13 mouse cellular contexts compared by ENCODE assay signal in genomic region chr15:82207504-82208219, GRCm38 (mm10). TPM values are rescaled to one million over a fixed set of nuclear protein-coding genes. Genes with fewer than 3 reads are reported as not detected.
A peak's percentile ranks its signal among the peaks of the same experiment; 100 is the strongest.
DNase-seq lines count a peak whose midpoint lies in the region; ATAC-seq and TF ChIP-seq lines count a peak whose summit lies in the region.
"Had no signal": no experiment of that assay in that cellular context is flagged by ENCODE, and none has a peak within 500 bp of the region (broad histone marks: within the 10 kb centered on the region; RNA-seq: fewer than 3 reads in every experiment).

No protein-coding gene starts in this region.

- in situ Hi-C loops in CH12.LX (cut with MboI; ENCODE audit: low pct_ligation_motif_present, low pct_unique_long_range_greater_than_20kb, low sequenced_read_pairs): no loop called here

- H3K79me2 ChIP-seq in CH12.LX (replicated peaks; ENCODE audit: control insufficient read depth, extremely low read depth, insufficient read depth, poor library complexity, severe bottlenecking): peaks cover 49% of the 10 kb centered on the region

- H3K4me2 ChIP-seq in heart, embryonic 11.5 days: peak overlapping the region; percentile 46
- H3K4me2 ChIP-seq in CH12.LX (ENCODE audit: insufficient read depth, low read depth, poor library complexity, severe bottlenecking): no peak overlapping the region
- 0 out of 2 replicates have a peak overlapping the region, but pooled peaks have one; percentile 11 for H3K4me2 ChIP-seq in midbrain, embryonic 12.5 days (replicated peaks)

- DNase-seq in heart, postnatal 36 days: no peak
- no peak for DNase-seq in CH12.LX (ENCODE audit: extremely low read depth)
- peak; percentile 20 to 36 for DNase-seq in cerebellum, postnatal 36 days
- DNase-seq in adrenal gland, adult 8-10 months: no peak
- DNase-seq in urinary bladder, postnatal 10 days (ENCODE audit: low spot score): no peak

- TF ChIP-seq CTCF in CH12.LX (conservative IDR thresholded peaks at IDR 0.05 in 1 of 2, IDR thresholded peaks at IDR 0.05 in 1 of 2; ENCODE audit: low read depth in 2 of 2, low read length in 2 of 2): no peak

- TF ChIP-seq RAD21 in CH12.LX (IDR thresholded peaks at IDR 0.05; ENCODE audit: low read depth, low read length): no peak

- H3K9me3 ChIP-seq in heart, embryonic 11.5 days (replicated peaks; ENCODE audit: control insufficient read depth, low read length): no peaks in the 10 kb centered on the region
- peaks cover 9% of the 10 kb centered on the region for H3K9me3 ChIP-seq in CH12.LX (replicated peaks; ENCODE audit: low read length)
- H3K9me3 ChIP-seq in midbrain, embryonic 12.5 days: no peaks in the 10 kb centered on the region
- H3K9me3 ChIP-seq: megakaryocyte, embryonic 14.5 days had no signal

- no peak for TF ChIP-seq POLR2A in CH12.LX (IDR thresholded peaks at IDR 0.05; ENCODE audit: low read depth, low read length)

- no peak for ATAC-seq in heart, embryonic 11.5 days (replicated peaks; ENCODE audit: insufficient number of reproducible peaks, low FRiP score, low TSS enrichment)
- ATAC-seq in midbrain, embryonic 12.5 days (ENCODE audit: low FRiP score, low read depth): no peak
- ATAC-seq in frontal cortex, adult (ENCODE audit: low TSS enrichment): no peak
- ATAC-seq: CD4-positive, CD25-positive, alpha-beta regulatory T cell, adult 4 months had no signal

- dilution Hi-C loops in CH12.LX (cut with MboI; ENCODE audit: extremely low pct_ligation_motif_present, extremely low pct_unique_long_range_greater_than_20kb, low sequenced_read_pairs): no loop called here

- H3K36me3 ChIP-seq in heart, embryonic 11.5 days (ENCODE audit: control insufficient read depth, insufficient read depth, low read length): peaks cover 14% of the 10 kb centered on the region
- peaks cover 54 to 76% of the 10 kb centered on the region in 2 experiments for H3K36me3 ChIP-seq in CH12.LX (replicated peaks in 1 of 2; ENCODE audit: control insufficient read depth in 1 of 2, insufficient read depth in 1 of 2, low read length in 1 of 2)
- H3K36me3 ChIP-seq in midbrain, embryonic 12.5 days: peaks cover 40% of the 10 kb centered on the region

- intact Hi-C loops in heart, postnatal 36 days (cut with DNase I): no loop called here

- peaks cover 86% of the 10 kb centered on the region for H3K27me3 ChIP-seq in heart, embryonic 11.5 days (ENCODE audit: control insufficient read depth, insufficient read depth, low read length)
- H3K27me3 ChIP-seq in CH12.LX (replicated peaks): no peaks in the 10 kb centered on the region
- H3K27me3 ChIP-seq in midbrain, embryonic 12.5 days: peaks cover 86% of the 10 kb centered on the region

- no peak overlapping the region for H3K27ac ChIP-seq in heart, embryonic 11.5 days (ENCODE audit: low read depth, low read length)
- H3K27ac ChIP-seq in CH12.LX (ENCODE audit: insufficient read depth, low read depth): no peak overlapping the region
- no peak overlapping the region for H3K27ac ChIP-seq in midbrain, embryonic 12.5 days (replicated peaks)

- no peak overlapping the region; the same call in 1 of the 2 replicates for H3K4me3 ChIP-seq in heart, embryonic 11.5 days (ENCODE audit: low read depth, low read length)
- H3K4me3 ChIP-seq in CH12.LX (replicated peaks in 1 of 3; ENCODE audit: low read depth in 2 of 3, low read length in 2 of 3, poor library complexity in 1 of 3): no peak overlapping the region
- no peak overlapping the region for H3K4me3 ChIP-seq in midbrain, embryonic 12.5 days
- H3K4me3 ChIP-seq: megakaryocyte, embryonic 14.5 days had no signal

- WGBS in heart, embryonic 11.5 days (ENCODE audit: insufficient replicate concordance): 11% methylated on average over 30 of the region's 30 CpGs
- WGBS in midbrain, embryonic 12.5 days: 8% methylated on average over 30 of the region's 30 CpGs

- H3K9ac ChIP-seq in heart, embryonic 11.5 days (ENCODE audit: low read depth, low read length): no peak overlapping the region
- no peak overlapping the region for H3K9ac ChIP-seq in CH12.LX (ENCODE audit: insufficient read depth, low read depth)
- H3K9ac ChIP-seq in midbrain, embryonic 12.5 days (replicated peaks): no peak overlapping the region

- H3K4me1 ChIP-seq in heart, embryonic 11.5 days (ENCODE audit: control insufficient read depth, insufficient read depth, low read length): peaks cover 20% of the 10 kb centered on the region
- peaks cover 12 to 54% of the 10 kb centered on the region in 2 experiments; a peak in 3 of 4 replicates for H3K4me1 ChIP-seq in CH12.LX (ENCODE audit: control insufficient read depth in 1 of 2, insufficient read depth in 2 of 2)
- H3K4me1 ChIP-seq in midbrain, embryonic 12.5 days: peaks cover 56% of the 10 kb centered on the region

- TF ChIP-seq EP300 in CH12.LX (IDR thresholded peaks at IDR 0.05; ENCODE audit: low read length): no peak

TF ChIP-seq in CH12.LX, 34 proteins besides CTCF, POLR2A, EP300 and RAD21:
- TF ChIP-seq JUND (conservative IDR thresholded peaks at IDR 0.05; ENCODE audit: low read depth, low read length) (no peak), ZMIZ1 (IDR thresholded peaks at IDR 0.05; ENCODE audit: low read depth, low read length) (peak; percentile 21; the same call in 1 of the 2 replicates), CHD2 (IDR thresholded peaks at IDR 0.05; ENCODE audit: low read length) (0 out of 2 replicates have a peak, but pooled peaks have one; percentile 13)

RNA-seq across cellular contexts. Expression of gene Shisa8, which starts 5.0 kb away (rescaled TPM):
- polyA plus RNA-seq in heart, embryonic 11.5 days (2014; fragmentation: Nextera tagmentation; extraction: Ambion mirVana): 0.07 TPM in 1 of 2 replicates, not detected in the other
- total RNA-seq in heart, postnatal 36 days (2021): under 1 TPM; 0.14 to 0.19 TPM
- total RNA-seq in CH12.LX (2012; rRNA removed) (152 and 159 TPM in 2 replicates), CH12.LX (2014; rRNA removed) (94.6 and 103 TPM in 2 replicates)
- 64.2 and 83.4 TPM in 2 replicates for polyA plus RNA-seq in CH12.LX (2012; ENCODE audit: insufficient read length, low read depth)
- 0.73 and 0.80 TPM in 2 replicates for polyA plus RNA-seq in midbrain, embryonic 12.5 days (2016; fragmentation: Nextera tagmentation; extraction: Ambion mirVana)
- total RNA-seq in adrenal gland, adult 8-10 months (2022): under 1 TPM in 3 of 4 experiments, not detected in 1; 0.14 to 0.24 (median 0.17) TPM
- polyA plus RNA-seq: CD4-positive, CD25-positive, alpha-beta regulatory T cell, adult 4 months; stomach, embryonic 16.5 days had no signal

RNA-seq across cellular contexts. Expression of gene Tnfrsf13c, which starts 16.5 kb away (rescaled TPM):
- 0.29 TPM in 1 of 2 replicates, not detected in the other for polyA plus RNA-seq in heart, embryonic 11.5 days (2014; fragmentation: Nextera tagmentation; extraction: Ambion mirVana)
- under 1 TPM; 0.28 to 0.30 TPM for total RNA-seq in heart, postnatal 36 days (2021)
- total RNA-seq in CH12.LX (2012; rRNA removed) (287 and 334 TPM in 2 replicates), CH12.LX (2014; rRNA removed) (188 and 204 TPM in 2 replicates)
- 219 and 257 TPM in 2 replicates for polyA plus RNA-seq in CH12.LX (2012; ENCODE audit: insufficient read length, low read depth)
- 0.37 TPM in 1 of 2 replicates, not detected in the other for polyA plus RNA-seq in midbrain, embryonic 12.5 days (2016; fragmentation: Nextera tagmentation; extraction: Ambion mirVana)
- total RNA-seq in adrenal gland, adult 8-10 months (2022): under 1 TPM in 2 of 4 experiments, not detected in 2; 0.45 to 0.92 TPM

RNA-seq across cellular contexts. Expression of gene Cenpm, which starts 36.9 kb away (rescaled TPM):
- 59.7 and 67.3 TPM in 2 replicates for polyA plus RNA-seq in heart, embryonic 11.5 days (2014; fragmentation: Nextera tagmentation; extraction: Ambion mirVana)
- total RNA-seq in heart, postnatal 36 days (2021): under 1 TPM; 0.42 to 0.51 TPM
- 31.5 and 34.2 TPM in 2 replicates for total RNA-seq in CH12.LX (2012; rRNA removed)
- total RNA-seq in CH12.LX (2014; rRNA removed): 17.1 and 22.8 TPM in 2 replicates
- 39.6 and 44.0 TPM in 2 replicates for polyA plus RNA-seq in CH12.LX (2012; ENCODE audit: insufficient read length, low read depth)
- 60.1 and 61.9 TPM in 2 replicates for polyA plus RNA-seq in midbrain, embryonic 12.5 days (2016; fragmentation: Nextera tagmentation; extraction: Ambion mirVana)
- total RNA-seq in adrenal gland, adult 8-10 months (2022): 1 to 10 TPM in 3 of 4 experiments, under 1 TPM in 1; 0.87 to 3.8 (median 1.8) TPM

RNA-seq across cellular contexts. Expression of gene 1500009C09Rik, which starts 44.5 kb away (rescaled TPM):
- polyA plus RNA-seq in heart, embryonic 11.5 days (2014; fragmentation: Nextera tagmentation; extraction: Ambion mirVana): not detected in 2 replicates
- not detected for total RNA-seq in heart, postnatal 36 days (2021)
- not detected in 2 replicates for total RNA-seq in CH12.LX (2012; rRNA removed)
- total RNA-seq in CH12.LX (2014; rRNA removed): not detected in 2 replicates
- not detected in 2 replicates for polyA plus RNA-seq in CH12.LX (2012; ENCODE audit: insufficient read length, low read depth)
- polyA plus RNA-seq in midbrain, embryonic 12.5 days (2016; fragmentation: Nextera tagmentation; extraction: Ambion mirVana): 2.6 and 3.3 TPM in 2 replicates
- total RNA-seq in adrenal gland, adult 8-10 months (2022): under 1 TPM; 0.35 to 0.62 (median 0.39) TPM
- polyA plus RNA-seq: CD4-positive, CD25-positive, alpha-beta regulatory T cell, adult 4 months; intestine, embryonic 16.5 days; liver, embryonic 16.5 days; stomach, embryonic 16.5 days had no signal

Comparison
In these comparisons a context has a peak if more than half of its experiments do, and no peak if none do; other contexts are left out.
1. DNase-seq: peak in cerebellum, postnatal 36 days (2 of 2); none in heart, postnatal 36 days (0 of 2), CH12.LX (single experiment), adrenal gland, adult 8-10 months (single experiment) and urinary bladder, postnatal 10 days (single experiment).
2. RNA of gene Shisa8, which starts 5.0 kb away (total RNA-seq): 94.6 to 159 TPM in CH12.LX; 0.14 to 0.19 TPM in heart, postnatal 36 days and 0.14 to 0.24 TPM in adrenal gland, adult 8-10 months; every median in the first group is over 10 times any median in the second.
3. RNA of gene Tnfrsf13c, which starts 16.5 kb away (total RNA-seq): 188 to 334 TPM in CH12.LX; 0.45 to 0.92 TPM in adrenal gland, adult 8-10 months and 0.28 to 0.30 TPM in heart, postnatal 36 days; every median in the first group is over 10 times any median in the second.